Mouse (Mus musculus): ENCODE data around the gene Lmf1.
A peak's percentile ranks its signal among the peaks of the same experiment; 100 is the strongest.

The Lmf1 gene

DNA sequence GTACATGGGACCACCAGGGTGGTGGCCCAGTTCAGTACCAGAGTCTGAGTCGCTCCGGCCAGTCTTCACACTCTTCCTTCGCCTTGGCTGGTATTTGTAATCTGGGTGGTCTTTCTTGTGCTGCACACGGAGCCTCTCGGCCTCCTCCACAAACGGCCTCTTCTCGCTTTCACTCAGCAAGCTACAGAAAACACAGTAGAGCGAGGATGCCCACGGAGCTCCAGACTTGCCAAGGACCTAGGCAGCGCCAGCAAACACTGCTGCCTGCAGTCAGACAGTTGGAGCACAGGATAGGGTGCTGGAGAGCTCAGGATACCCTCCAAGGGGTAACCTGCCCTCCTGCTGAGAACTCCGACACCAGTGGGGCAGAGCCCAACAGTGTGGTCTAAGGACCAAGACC lies 10.0 kb upstream of the Lmf1 start:
- no peak for DNase-seq

DNA sequence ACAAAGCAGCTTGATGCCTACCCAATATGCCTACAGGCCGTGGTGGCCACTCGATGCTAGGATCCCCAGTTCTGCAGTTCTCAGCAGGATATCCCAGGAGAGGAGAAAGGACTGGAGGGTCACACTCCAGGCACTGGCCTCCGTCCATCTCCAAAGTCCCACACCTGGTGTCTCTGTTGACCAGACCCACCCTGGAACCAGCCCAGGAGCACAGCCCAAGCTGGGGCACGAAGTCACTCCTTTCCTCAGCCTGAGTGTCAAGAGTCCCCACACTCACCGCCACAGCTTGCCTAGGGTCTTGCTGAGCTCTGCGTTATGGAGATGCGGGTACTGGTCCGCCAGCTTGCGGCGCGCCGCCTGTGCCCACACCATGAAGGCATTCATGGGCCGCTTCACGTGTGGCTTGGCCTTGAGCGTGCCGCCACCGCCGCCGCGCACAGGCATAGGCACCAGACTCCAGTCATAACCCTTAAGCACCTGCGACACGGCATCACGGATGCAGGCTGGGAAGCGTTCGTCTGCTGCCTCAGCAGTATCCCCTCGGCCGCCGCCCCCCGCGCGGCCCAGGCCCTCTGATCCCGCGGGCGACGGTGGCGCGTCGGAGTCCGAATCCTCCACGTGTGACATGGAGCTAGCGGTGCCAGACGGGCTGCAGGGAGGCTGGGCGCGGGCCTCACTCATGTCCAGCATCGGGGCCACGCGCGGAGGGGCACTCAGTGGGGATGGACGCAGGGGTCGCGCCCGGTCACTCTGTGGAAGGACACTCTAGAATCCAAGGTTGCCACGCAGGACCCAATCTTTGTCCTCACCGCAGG lies 8.8 kb upstream of the Lmf1 start:
- no peak for DNase-seq

DNA sequence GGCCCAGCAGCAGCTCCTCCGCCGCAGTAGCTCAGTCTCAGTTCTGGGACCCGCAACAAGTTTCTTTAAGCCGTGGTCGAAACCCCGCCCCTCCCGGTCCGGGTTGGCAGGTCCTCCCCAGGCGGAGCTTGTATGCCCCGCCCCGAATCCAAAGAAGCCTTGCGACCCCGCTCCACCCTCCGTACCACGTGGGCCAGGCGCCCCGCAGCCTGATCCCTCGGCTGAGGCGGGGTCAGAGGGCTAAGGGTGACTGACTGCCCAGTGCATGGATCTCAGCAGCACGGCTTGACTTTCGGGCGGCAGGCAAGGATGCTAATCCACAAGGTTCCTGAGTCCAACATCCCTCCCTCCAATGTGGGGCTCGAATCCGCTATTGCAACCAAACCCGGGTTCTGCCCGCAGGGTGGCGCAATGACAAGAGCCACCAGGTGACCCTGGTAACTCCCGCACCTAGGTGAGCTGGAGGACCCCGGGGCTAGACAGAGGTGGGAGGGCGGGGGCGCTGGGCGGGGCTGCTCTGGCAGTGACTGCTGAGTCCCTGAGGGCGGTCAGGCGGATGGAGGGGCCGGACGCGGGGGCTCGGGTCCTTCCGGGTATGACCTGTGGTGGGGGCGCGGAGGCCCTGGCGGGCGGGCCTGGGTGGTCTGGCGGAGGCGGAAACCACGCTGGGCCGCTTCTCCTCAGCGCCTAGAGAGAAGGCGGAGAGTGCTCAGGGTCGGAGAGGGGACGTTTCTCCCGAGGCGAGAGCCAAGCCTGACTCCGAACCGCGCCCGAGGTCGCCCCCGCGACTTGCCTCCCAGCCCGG lies 8.0 kb upstream of the Lmf1 start, which contains the start of gene Sox8:
TSS of gene Sox8 (minus strand) at position 39 of the 805 bp plus-strand sequence.
- DNase-seq = peak; percentile 64 to 78

GRCm38 (mm10) chr17:25571453-25571820 lies 7.4 kb upstream of the Lmf1 start:
- no peak for DNase-seq

DNA sequence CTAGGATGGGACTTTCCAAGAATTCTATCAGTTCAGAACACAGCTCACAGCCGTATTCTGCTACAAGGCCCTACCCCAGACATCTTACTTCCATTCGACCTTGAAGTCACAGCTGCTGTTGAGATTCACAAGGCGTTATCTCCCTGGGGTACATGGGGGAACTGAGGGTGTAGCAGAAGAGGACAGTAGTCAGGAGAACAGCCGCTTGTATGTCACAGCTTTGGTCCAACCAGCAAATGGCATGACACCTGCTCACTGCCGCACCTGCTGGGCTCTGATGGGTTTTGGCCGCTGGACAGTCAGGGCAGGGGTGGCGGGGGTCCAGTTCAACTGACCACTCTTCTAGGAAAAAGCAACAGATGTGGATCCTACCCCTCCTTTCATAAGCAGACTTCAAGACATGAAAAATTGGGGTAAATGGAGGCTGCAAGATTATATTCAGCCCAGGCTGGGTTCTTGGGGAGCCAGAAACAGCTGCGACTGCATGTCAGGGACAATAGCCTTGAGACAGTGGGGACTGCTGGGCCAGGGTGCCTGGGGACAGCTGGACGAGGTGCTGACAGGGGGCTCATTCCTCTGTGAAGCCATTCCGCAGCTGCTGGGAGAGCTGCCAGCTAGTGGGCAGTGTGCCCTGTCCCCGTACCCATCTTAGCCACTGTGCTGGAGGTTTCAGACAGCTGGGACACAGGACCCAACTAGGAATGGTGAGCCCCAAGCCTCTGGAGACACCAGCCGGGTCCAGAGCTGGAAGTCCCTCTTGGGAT lies 3.5 kb upstream of the Lmf1 start:
- no peak for DNase-seq

DNA sequence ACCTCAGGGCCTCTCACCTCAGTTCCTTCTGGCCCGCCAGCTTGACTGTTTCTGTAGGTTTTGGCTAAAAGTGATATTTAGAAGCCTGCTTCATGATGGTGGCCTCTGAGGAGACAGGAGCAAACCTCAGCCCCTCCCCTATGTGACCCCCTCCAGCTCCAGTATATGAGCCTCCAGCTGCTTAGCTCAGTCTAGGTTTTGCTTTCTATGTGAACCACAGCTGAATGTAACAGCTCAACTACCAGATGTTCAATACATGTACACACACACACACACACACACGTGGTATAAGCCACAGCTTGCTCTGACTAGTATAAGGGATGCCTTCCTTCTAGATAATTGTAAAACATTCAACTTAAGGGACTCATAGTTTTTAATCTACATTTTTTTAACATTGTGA lies 2.9 kb upstream of the Lmf1 start:
- no peak for DNase-seq

DNA sequence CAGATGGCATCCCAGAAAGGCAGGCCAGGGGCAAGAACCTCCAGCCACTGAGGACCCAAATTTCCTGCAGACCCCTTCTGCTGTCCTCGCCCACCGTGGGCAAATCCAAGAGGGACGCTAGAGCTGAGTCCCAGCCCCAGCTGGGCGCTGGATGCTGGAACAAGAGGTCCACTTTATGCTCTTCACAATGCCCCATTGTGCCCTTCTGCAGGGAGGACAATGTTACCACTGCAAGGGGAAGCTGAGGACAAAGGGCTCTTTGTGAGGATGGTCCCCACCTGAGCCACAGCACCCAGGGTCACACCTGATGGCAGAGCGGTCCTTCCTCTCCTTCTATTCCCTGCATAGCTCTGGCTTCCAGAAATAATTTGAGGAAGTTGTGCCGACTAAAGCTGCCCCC lies 1.6 kb upstream of the Lmf1 start:
- no peak for DNase-seq

GRCm38 (mm10) chr17:25577702-25578101 lies 1.2 kb upstream of the Lmf1 start:
- no peak for DNase-seq

DNA sequence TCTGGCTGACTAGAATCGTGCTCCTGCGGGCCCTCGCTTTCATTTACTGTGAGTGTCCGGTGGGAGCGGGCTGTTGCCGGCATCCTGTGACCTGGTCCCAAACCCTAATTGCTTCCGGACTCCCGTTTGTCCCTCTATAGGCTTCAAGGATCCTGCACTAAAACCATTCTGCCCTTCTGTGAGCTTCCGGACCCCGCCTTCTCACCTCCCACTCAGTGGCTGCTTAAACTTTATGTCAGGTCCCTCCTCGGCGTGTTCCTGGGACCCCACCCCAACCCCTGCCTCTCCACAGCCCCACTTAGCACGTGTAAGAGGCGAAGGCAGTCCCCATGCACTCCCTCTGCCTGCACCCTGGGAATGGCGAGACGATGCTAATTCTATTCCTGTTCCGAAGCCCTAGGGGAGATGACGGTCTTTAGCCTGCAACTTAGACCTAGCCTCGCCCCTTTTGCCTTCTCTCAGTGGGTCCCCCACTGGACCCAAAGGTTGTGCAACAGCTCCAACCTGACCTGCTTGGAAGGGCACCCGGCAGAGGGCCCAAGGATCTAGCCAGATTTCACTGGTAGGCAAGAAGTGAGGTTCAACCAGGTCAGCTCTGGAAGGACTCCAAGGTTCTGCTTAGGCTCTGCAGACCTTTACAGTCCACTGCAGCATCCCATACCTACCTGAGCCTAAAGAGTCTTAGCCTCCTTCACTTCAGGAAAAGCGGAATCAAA lies 605 bp downstream of the Lmf1 start:
- DNase-seq = no peak

GRCm38 (mm10) chr17:25582076-25582475 lies 3.2 kb downstream of the Lmf1 start:
- no peak for DNase-seq

- no peak for DNase-seq
Measured at GRCm38 (mm10) chr17:25583099-25583498, 4.2 kb downstream of the Lmf1 start.

GRCm38 (mm10) chr17:25583858-25584257 lies 5.0 kb downstream of the Lmf1 start:
- no peak for DNase-seq

- no peak for DNase-seq
Measured at GRCm38 (mm10) chr17:25584646-25585045, 5.8 kb downstream of the Lmf1 start.

DNA sequence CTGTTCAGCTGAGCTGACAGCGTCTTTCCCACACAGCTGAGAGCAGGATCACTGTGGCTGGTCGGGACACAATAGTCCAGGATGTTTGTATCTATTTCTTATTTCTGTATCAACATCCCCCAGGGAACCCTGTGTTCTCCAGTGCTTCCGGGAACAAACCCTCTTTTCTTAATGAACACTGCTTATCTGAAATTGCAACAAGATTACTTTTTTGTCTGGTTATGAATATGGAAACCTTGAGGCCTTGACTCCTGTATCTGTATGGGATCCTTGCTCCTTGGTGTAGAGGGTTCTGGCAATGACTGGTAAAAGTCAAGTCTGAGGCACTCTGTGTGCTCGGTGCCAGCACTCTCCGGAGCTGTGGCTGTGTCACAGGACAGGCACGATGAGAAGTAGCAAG lies 11.2 kb downstream of the Lmf1 start:
- DNase-seq = no peak

GRCm38 (mm10) chr17:25590985-25591384 lies 12.1 kb downstream of the Lmf1 start:
- DNase-seq = no peak

GRCm38 (mm10) chr17:25592336-25592735 lies 13.5 kb downstream of the Lmf1 start:
- DNase-seq = no peak

DNA sequence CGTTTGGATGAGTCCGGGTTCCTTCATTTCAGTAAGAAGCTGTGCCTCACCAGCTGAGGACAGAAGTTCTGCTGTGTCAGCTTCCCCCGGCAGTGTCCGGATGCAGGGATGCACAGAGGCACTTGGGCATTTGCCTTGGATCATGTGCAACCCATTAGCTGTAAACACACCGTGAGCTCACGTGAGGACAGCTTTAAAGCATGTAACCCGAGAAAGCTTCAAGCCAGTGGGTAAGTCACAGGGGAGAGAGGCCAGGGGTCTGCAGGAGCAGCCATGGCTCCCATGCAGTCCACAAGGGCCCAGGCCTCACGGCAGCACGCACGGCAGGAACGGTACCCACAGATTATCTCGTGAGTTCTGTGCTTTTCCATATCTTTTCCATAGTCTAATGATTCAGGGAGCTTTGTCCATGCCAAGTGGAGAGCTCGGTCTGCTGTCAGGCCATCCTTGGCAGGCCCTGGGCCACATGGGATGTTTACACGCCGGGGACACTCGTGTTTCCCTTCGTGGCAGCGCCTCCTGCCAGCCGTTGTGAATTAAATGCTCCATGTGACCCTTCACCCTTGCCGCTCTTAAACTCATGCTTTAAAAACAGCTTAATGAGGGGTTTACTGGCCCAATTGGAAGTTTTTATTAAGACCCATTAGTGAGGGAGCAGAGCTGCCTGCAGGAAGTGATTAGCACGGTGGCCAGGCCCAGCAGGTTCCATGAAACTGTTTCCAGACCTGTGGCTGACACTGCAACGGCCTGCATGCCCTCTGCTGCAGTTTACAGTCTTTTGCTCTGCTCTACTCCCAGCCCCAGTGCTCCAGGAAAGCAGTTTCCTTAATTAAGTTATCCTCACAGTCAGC lies 14.8 kb downstream of the Lmf1 start:
- no peak for DNase-seq

GRCm38 (mm10) chr17:25595495-25595894 lies 16.6 kb downstream of the Lmf1 start:
- DNase-seq = no peak

- no peak for DNase-seq
Measured at GRCm38 (mm10) chr17:25597537-25597936, 18.7 kb downstream of the Lmf1 start.

DNA sequence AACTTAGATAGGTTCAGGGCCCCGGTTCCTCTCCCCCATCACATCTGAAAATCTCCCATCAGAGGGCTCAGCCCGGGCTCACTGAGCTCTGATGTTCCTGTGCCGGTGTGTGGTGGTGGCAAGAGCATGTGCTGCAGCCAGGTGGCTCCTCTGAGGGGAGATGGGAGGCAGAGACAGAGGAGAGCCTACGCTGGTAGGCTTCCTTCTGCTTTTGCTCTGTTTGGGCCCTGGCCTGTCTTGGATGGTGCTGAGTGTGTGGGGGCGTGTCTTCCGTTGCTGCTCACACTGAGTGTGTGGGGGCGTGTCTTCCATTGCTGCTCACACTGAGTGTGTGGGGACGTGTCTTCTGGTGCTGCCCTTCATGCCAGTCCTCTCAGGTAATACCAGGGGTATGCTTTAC lies 23.5 kb downstream of the Lmf1 start:
- no peak for DNase-seq

DNA sequence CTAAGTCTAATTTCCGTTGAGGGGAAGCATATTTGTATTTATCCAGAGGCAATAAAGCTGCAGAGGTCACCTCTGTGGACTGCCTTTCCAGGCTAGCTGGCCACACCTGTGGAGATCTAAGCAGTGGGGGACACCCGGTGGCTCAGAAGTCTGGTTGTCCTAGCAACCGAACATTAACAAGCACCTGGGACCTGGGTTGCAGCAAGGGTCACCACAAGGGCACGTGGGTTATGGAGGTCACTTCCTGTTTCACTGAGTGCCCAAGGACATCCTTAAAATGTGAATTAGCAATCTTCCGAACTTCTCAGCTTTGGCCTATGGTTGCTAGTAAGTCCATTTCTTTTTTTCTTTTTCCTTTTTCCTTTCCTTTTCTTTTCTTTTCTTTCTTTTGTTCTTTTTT lies 25.3 kb downstream of the Lmf1 start:
- no peak for DNase-seq
